Comparison of ENCODE assay signal across 9 mouse cellular contexts in the genomic region with DNA sequence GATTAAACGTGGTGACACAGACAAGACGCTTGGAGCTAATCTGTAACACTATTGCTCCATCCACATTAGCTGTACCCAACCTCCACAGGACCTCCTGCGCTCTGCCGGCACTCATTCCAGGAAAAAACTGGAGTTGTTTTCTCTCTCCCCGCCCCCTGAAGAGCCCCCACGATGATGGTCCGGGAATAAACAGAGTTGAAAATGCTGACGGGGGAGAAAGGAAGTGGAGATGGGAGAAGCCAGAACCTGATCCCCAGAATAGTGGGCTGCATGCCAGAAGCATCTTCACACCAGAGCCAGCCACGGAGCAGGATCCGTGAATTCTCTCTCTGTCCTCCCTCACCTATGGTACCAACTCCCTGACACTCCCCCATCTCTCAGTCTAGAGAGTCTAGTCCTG. TPM values are rescaled to one million over a fixed set of nuclear protein-coding genes. Genes with fewer than 3 reads are reported as not detected.
DNase-seq lines count a peak whose midpoint lies in the region; ATAC-seq and TF ChIP-seq lines count a peak whose summit lies in the region.
"Had no signal": no experiment of that assay in that cellular context is flagged by ENCODE, and none has a peak within 500 bp of the region (broad histone marks: within the 10 kb centered on the region; RNA-seq: fewer than 3 reads in every experiment).

No protein-coding gene starts in this region.

- peak overlapping the region; percentile 58 for H3K4me2 ChIP-seq in intestine, embryonic 15.5 days (replicated peaks)

- no peak for DNase-seq in left cerebral cortex, adult 2 months (ENCODE audit: extremely low spot score in 1 of 2, low spot score in 2 of 2)
- DNase-seq in left cerebral cortex, postnatal 36 days (ENCODE audit: low spot score in 2 of 2) = no peak
- DNase-seq in lung, postnatal 10 days = peak; percentile 68
- no peak for DNase-seq in urinary bladder, adult 18-20 months (ENCODE audit: low spot score in 2 of 2)
- DNase-seq in embryo, embryonic 10.5 days (ENCODE audit: low spot score) = no peak
- no peak for DNase-seq in embryo, embryonic 9.5 days (ENCODE audit: extremely low spot score)

- H3K9ac ChIP-seq in intestine, embryonic 15.5 days = peak overlapping the region; percentile 32

- TF ChIP-seq POLR2A in embryonic fibroblast, embryonic 13.5 days (IDR thresholded peaks at IDR 0.05; ENCODE audit: low read depth, low read length) = peak; percentile 9

- 17% methylated on average over 10 of the region's 10 CpGs for WGBS in intestine, embryonic 15.5 days

- H3K27ac ChIP-seq in left cerebral cortex, adult 2 months = peak overlapping the region; percentile 53
- peak overlapping the region; percentile 96 for H3K27ac ChIP-seq in embryonic fibroblast, embryonic 13.5 days (ENCODE audit: insufficient read depth, low read length)
- peak overlapping the region; percentile 95 for H3K27ac ChIP-seq in intestine, embryonic 15.5 days

- ATAC-seq in intestine, embryonic 15.5 days = peak; percentile 1; the same call in 1 of the 2 replicates

- peak overlapping the region; percentile 21; the same call in 1 of the 2 replicates for H3K4me3 ChIP-seq in left cerebral cortex, adult 2 months
- H3K4me3 ChIP-seq in embryonic fibroblast, embryonic 13.5 days (ENCODE audit: insufficient read depth, low read length) = no peak overlapping the region
- peak overlapping the region; percentile 18; the same call in 1 of the 2 replicates for H3K4me3 ChIP-seq in intestine, embryonic 15.5 days (replicated peaks)

- H3K4me1 ChIP-seq in embryonic fibroblast, embryonic 13.5 days (ENCODE audit: control insufficient read depth, insufficient read depth, low read length) = peaks cover 28% of the 10 kb centered on the region
- peaks cover 64% of the 10 kb centered on the region for H3K4me1 ChIP-seq in intestine, embryonic 15.5 days (replicated peaks)

- H3K9me3 ChIP-seq in intestine, embryonic 15.5 days = no peaks in the 10 kb centered on the region
- H3K9me3 ChIP-seq: G1E had no signal

- TF ChIP-seq CTCF in left cerebral cortex, adult 2 months (IDR thresholded peaks at IDR 0.05) = no peak
- TF ChIP-seq CTCF in embryonic fibroblast, embryonic 13.5 days (IDR thresholded peaks at IDR 0.05; ENCODE audit: borderline replicate concordance, insufficient read depth, low read length) = no peak

- no peaks in the 10 kb centered on the region for H3K27me3 ChIP-seq in intestine, embryonic 15.5 days (replicated peaks)

- H3K36me3 ChIP-seq in intestine, embryonic 15.5 days = no peaks in the 10 kb centered on the region
- H3K36me3 ChIP-seq: G1E had no signal

- intact Hi-C loops in left cerebral cortex, adult 2 months (cut with DNase I) = no loop called here
- intact Hi-C loops in left cerebral cortex, postnatal 36 days (cut with DNase I) = no loop called here

RNA-seq across cellular contexts. Expression of gene Lrrc71, which starts 16.1 kb away (rescaled TPM):
- total RNA-seq in left cerebral cortex, adult 2 months (2021) = under 1 TPM; 0.16 to 0.54 TPM
- total RNA-seq in left cerebral cortex, postnatal 36 days (2021) = under 1 TPM in 1 of 2 experiments, not detected in 1; 0.49 TPM
- polyA plus RNA-seq in embryonic fibroblast, embryonic 13.5 days (2011; ENCODE audit: insufficient read length, low read depth, missing spikeins) = 1.1 and 1.2 TPM in 2 replicates
- polyA plus RNA-seq in intestine, embryonic 15.5 days (2015; fragmentation: Nextera tagmentation; extraction: Ambion mirVana) = 0.36 and 0.48 TPM in 2 replicates
- polyA plus RNA-seq: G1E had no signal

RNA-seq across cellular contexts. Expression of gene Ntrk1, which starts 30.5 kb away (rescaled TPM):
- under 1 TPM; 0.14 to 0.47 TPM for total RNA-seq in left cerebral cortex, adult 2 months (2021)
- under 1 TPM; 0.35 to 0.95 TPM for total RNA-seq in left cerebral cortex, postnatal 36 days (2021)
- not detected in 2 replicates for polyA plus RNA-seq in embryonic fibroblast, embryonic 13.5 days (2011; ENCODE audit: insufficient read length, low read depth, missing spikeins)
- polyA plus RNA-seq in intestine, embryonic 15.5 days (2015; fragmentation: Nextera tagmentation; extraction: Ambion mirVana) = 2.5 and 3.2 TPM in 2 replicates
- total RNA-seq: G1E had no signal
- polyA plus RNA-seq: G1E had no signal

RNA-seq across cellular contexts. Expression of gene Insrr, which starts 32.2 kb away (rescaled TPM):
- total RNA-seq in left cerebral cortex, adult 2 months (2021) = under 1 TPM; 0.54 to 0.72 TPM
- total RNA-seq in left cerebral cortex, postnatal 36 days (2021) = under 1 TPM; 0.39 to 0.77 TPM
- not detected in 2 replicates for polyA plus RNA-seq in embryonic fibroblast, embryonic 13.5 days (2011; ENCODE audit: insufficient read length, low read depth, missing spikeins)
- 0.44 and 0.52 TPM in 2 replicates for polyA plus RNA-seq in intestine, embryonic 15.5 days (2015; fragmentation: Nextera tagmentation; extraction: Ambion mirVana)
- polyA plus RNA-seq: G1E had no signal

RNA-seq across cellular contexts. Expression of gene Pear1, which starts 59.6 kb away (rescaled TPM):
- 1 to 10 TPM; 7.8 to 7.9 TPM for total RNA-seq in left cerebral cortex, adult 2 months (2021)
- 1 to 10 TPM; 6.8 to 9.2 TPM for total RNA-seq in left cerebral cortex, postnatal 36 days (2021)
- polyA plus RNA-seq in embryonic fibroblast, embryonic 13.5 days (2011; ENCODE audit: insufficient read length, low read depth, missing spikeins) = 65.8 and 74.0 TPM in 2 replicates
- polyA plus RNA-seq in intestine, embryonic 15.5 days (2015; fragmentation: Nextera tagmentation; extraction: Ambion mirVana) = 22.6 and 29.5 TPM in 2 replicates
- polyA plus RNA-seq: G1E had no signal
